Mouse (Mus musculus): ENCODE results near the gene Rbms3. TPM values are rescaled to one million over a fixed set of nuclear protein-coding genes. Genes with fewer than 3 reads are reported as not detected.

The Rbms3 gene
- total and polyA plus RNA-seq, 2 experiments from 2014 or later, result 56.3 to 77.9 TPM

DNA sequence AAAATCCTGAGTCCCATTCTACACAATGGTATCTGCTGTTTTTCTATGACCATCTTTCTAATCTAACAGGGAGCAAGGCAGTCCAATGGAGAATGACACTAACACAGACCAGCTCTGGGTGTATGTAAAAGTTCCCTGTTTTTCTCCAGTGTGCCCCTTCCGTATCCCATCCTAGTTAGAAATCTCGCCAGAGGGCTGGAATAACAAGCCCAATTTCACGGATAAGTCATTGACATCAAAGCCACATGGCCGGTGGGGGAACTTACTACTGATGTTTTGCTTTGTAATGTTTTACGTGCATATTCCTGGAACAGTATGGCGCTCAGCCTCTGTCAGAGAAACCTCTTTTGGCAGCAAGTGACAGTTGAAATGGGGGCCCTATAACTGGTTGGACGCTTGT, 449.1 kb downstream of the Rbms3 start:
- ATAC-seq (no peak), DNase-seq (ENCODE audit: low spot score) (no peak)
- H3K4me2 ChIP-seq (ENCODE audit: low read depth, low read length), result no peak overlapping the region
- no peak overlapping the region for H3K27ac ChIP-seq
- WGBS, result 64% methylated on average over 7 of the region's 7 CpGs
- no peak overlapping the region for H3K9ac ChIP-seq (replicated peaks; ENCODE audit: low read length)
- no peaks in the 10 kb centered on the region for H3K4me1 ChIP-seq (ENCODE audit: insufficient read depth, low read length)
- H3K9me3 ChIP-seq (ENCODE audit: low read length), result no peaks in the 10 kb centered on the region
- no peaks in the 10 kb centered on the region for H3K27me3 ChIP-seq (ENCODE audit: insufficient read depth, low read length)
- H3K4me3 ChIP-seq (ENCODE audit: low read length), result no peak overlapping the region
- H3K36me3 ChIP-seq (ENCODE audit: insufficient read depth, low read length), result no peaks in the 10 kb centered on the region
- no peak for TF ChIP-seq CTCF (IDR thresholded peaks at IDR 0.05; ENCODE audit: low read depth)

DNA sequence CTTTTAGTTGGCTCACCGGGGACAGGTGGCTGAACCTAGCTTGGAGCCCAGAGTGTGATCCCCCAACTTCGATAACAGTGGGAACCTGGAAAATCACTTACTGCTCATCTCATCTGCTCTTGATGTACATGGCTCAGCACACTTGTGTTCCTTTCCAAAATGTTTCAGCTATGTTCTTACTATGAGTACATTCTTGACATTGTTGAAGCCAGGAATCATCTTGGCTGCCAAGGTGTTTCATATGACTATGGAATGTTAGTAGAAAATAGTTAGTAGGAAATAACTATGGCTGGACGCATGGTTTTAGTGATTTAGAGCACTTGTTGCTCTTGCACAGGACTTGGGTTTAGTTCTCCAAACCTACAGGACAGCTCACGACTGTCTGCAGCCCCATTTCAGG, 451.3 kb downstream of the Rbms3 start:
- no peak for ATAC-seq
- H3K27me3 ChIP-seq (ENCODE audit: insufficient read depth, low read length), result no peaks in the 10 kb centered on the region
- H3K4me1 ChIP-seq (ENCODE audit: insufficient read depth, low read length), result no peaks in the 10 kb centered on the region
- WGBS, result 95% methylated on average over 4 of the region's 4 CpGs
- no peak overlapping the region for H3K4me2 ChIP-seq (ENCODE audit: low read depth, low read length)
- no peak overlapping the region for H3K9ac ChIP-seq (replicated peaks; ENCODE audit: low read length)
- no peak overlapping the region for H3K4me3 ChIP-seq (ENCODE audit: low read length)
- no peak overlapping the region for H3K27ac ChIP-seq
- no peaks in the 10 kb centered on the region for H3K36me3 ChIP-seq (ENCODE audit: insufficient read depth, low read length)
- DNase-seq (ENCODE audit: low spot score), result no peak
- H3K9me3 ChIP-seq (ENCODE audit: low read length), result no peaks in the 10 kb centered on the region
- no peak for TF ChIP-seq CTCF (IDR thresholded peaks at IDR 0.05; ENCODE audit: low read depth)

DNA sequence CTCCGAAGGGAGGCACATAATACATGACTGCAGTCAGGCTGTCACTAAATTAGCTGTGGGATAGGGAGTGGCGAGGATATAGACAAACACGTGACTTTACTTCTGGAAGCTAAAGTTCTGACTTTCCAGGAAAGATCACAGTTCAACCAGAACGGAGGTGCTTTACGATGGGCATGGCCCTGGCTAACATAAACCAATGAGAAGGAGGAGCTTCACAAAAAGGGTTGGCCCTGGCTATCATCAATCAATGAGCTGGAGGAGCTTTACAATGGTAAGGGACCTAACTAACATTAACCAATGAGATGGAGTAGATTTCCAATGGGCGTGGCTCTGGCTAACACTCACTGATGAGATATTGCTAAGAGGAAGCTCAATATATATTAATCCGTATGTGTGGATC, 457.2 kb downstream of the Rbms3 start:
- Histone ChIP-seq H3K4me2 (ENCODE audit: low read depth, low read length) (no peak overlapping the region), H3K27ac (no peak overlapping the region), H3K27me3 (ENCODE audit: insufficient read depth, low read length) (no peaks in the 10 kb centered on the region), H3K9me3 (ENCODE audit: low read length) (no peaks in the 10 kb centered on the region), H3K9ac (replicated peaks; ENCODE audit: low read length) (no peak overlapping the region), H3K36me3 (ENCODE audit: insufficient read depth, low read length) (no peaks in the 10 kb centered on the region), H3K4me3 (ENCODE audit: low read length) (no peak overlapping the region), H3K4me1 (ENCODE audit: insufficient read depth, low read length) (no peaks in the 10 kb centered on the region)
- DNase-seq (ENCODE audit: low spot score) (no peak), ATAC-seq (no peak)
- no peak for TF ChIP-seq CTCF (IDR thresholded peaks at IDR 0.05; ENCODE audit: low read depth)
- 89% methylated on average over 7 of the region's 7 CpGs for WGBS

DNA sequence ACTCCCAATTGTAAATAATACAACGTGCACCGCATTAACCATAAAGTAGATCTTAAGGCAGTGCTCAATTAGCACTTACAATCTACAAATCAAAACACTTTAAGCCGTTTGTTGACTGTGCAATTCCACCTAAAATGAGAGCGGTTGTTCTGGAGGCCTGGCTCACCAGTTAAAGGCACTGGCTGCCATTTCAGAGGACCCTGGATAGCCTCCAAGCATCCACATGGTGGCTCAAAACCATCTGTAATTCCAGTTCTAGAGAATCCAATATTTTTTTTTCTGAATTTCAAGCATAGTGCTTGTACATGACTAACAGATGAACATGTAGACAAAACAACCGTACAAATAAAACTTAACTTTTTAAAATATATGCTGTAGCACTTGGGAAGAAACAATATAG, 460.5 kb downstream of the Rbms3 start:
- DNase-seq (ENCODE audit: low spot score) (no peak), ATAC-seq (no peak)
- Histone ChIP-seq H3K4me3 (ENCODE audit: low read length) (no peak overlapping the region), H3K4me2 (ENCODE audit: low read depth, low read length) (no peak overlapping the region), H3K27ac (no peak overlapping the region), H3K9ac (replicated peaks; ENCODE audit: low read length) (no peak overlapping the region), H3K9me3 (ENCODE audit: low read length) (no peaks in the 10 kb centered on the region), H3K4me1 (ENCODE audit: insufficient read depth, low read length) (no peaks in the 10 kb centered on the region), H3K36me3 (ENCODE audit: insufficient read depth, low read length) (no peaks in the 10 kb centered on the region), H3K27me3 (ENCODE audit: insufficient read depth, low read length) (no peaks in the 10 kb centered on the region)
- 91% methylated on average over 5 of the region's 5 CpGs for WGBS
- no peak for TF ChIP-seq CTCF (IDR thresholded peaks at IDR 0.05; ENCODE audit: low read depth)

DNA sequence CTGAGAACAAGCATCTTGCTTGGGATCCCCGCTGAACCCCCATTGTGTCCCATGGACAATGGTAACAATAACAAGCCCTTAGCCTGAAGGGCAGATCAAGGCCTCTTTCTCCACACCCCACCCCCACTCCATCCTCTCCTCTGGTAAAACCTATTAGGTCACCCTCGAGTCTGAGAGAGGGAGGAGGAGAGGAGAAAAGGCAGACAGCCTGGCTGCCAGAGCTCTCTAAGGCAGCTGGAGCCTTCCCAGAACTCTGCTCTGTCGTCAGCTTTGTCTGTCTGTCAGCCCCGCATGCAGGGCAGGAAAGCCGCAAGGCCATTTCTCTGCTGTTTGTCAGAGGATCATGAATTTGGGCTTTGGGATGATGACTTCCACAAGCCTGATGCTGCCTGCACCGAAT, 466.6 kb downstream of the Rbms3 start:
- Histone ChIP-seq H3K4me3 (ENCODE audit: low read length) (no peak overlapping the region), H3K9me3 (ENCODE audit: low read length) (no peaks in the 10 kb centered on the region), H3K27me3 (ENCODE audit: insufficient read depth, low read length) (no peaks in the 10 kb centered on the region), H3K36me3 (ENCODE audit: insufficient read depth, low read length) (no peaks in the 10 kb centered on the region), H3K27ac (no peak overlapping the region; the same call in 1 of the 2 replicates), H3K9ac (replicated peaks; ENCODE audit: low read length) (0 out of 2 replicates have a peak overlapping the region, but pooled peaks have one; percentile 28), H3K4me1 (ENCODE audit: insufficient read depth, low read length) (peaks cover 10% of the 10 kb centered on the region; the same call in 1 of the 2 replicates), H3K4me2 (ENCODE audit: low read depth, low read length) (0 out of 2 replicates have a peak overlapping the region, but pooled peaks have one; percentile 1)
- ATAC-seq, result peak; percentile 38; the same call in 1 of the 2 replicates
- no peak for TF ChIP-seq CTCF (IDR thresholded peaks at IDR 0.05; ENCODE audit: low read depth)
- DNase-seq (ENCODE audit: low spot score), result peak; percentile 30
- 19% methylated on average over 6 of the region's 6 CpGs for WGBS

DNA sequence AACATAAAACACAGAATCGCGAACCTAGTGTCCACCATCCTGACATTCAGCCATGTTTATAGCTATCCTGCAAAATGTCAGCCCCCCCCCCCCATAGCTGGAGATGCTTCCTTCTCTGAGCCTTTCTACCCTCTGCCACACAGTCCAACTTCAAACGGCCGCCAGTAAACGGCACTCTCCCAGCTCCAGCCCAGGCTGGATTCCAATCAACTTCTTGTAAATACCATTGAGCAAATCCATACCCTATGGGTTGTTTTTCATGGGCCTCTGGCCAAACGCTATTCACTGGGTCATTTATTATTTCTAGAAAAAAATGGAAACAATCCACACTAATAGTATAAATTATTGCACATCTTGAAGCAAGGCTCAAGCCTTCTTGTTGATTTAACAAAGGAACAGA, 468.6 kb downstream of the Rbms3 start:
- no peaks in the 10 kb centered on the region for H3K27me3 ChIP-seq (ENCODE audit: insufficient read depth, low read length)
- H3K9ac ChIP-seq (replicated peaks; ENCODE audit: low read length), result no peak overlapping the region
- 65% methylated on average over 6 of the region's 6 CpGs for WGBS
- H3K36me3 ChIP-seq (ENCODE audit: insufficient read depth, low read length), result no peaks in the 10 kb centered on the region
- no peak for ATAC-seq
- H3K4me3 ChIP-seq (ENCODE audit: low read length), result no peak overlapping the region
- H3K27ac ChIP-seq, result no peak overlapping the region
- H3K4me2 ChIP-seq (ENCODE audit: low read depth, low read length), result no peak overlapping the region
- DNase-seq (ENCODE audit: low spot score), result no peak
- TF ChIP-seq CTCF (IDR thresholded peaks at IDR 0.05; ENCODE audit: low read depth), result no peak
- H3K9me3 ChIP-seq (ENCODE audit: low read length), result no peaks in the 10 kb centered on the region
- peaks cover 10% of the 10 kb centered on the region; the same call in 1 of the 2 replicates for H3K4me1 ChIP-seq (ENCODE audit: insufficient read depth, low read length)

DNA sequence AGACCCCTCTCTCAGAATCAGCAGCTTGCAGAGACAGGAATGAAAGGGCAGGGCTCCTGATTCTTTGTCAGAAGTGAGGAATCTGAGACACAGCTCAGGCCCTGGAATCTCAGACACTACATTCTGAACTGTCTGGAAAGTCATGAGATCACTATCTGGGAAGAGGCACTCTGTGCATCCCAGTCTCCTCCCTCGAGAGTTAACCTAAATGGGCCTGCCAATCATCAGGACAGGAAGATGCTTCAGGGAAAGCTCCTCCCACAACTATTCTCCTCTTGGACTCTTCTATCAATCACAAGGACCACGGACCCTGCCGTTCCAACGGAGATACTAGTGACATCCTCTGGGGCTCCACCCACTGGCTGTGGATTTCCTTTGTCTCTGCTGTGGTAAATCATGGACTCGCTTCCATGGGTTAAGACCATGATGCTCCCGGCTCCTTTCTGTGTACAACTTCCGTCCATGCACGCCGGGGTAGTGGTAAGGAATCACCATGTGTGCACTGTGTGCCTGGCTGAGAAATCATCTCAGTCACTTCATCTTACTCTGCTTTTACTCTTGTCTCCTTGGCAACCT, 473.3 kb downstream of the Rbms3 start:
- Histone ChIP-seq H3K9me3 (ENCODE audit: low read length) (no peaks in the 10 kb centered on the region), H3K27me3 (ENCODE audit: insufficient read depth, low read length) (no peaks in the 10 kb centered on the region), H3K27ac (no peak overlapping the region), H3K4me1 (ENCODE audit: insufficient read depth, low read length) (no peaks in the 10 kb centered on the region), H3K4me2 (ENCODE audit: low read depth, low read length) (no peak overlapping the region), H3K9ac (replicated peaks; ENCODE audit: low read length) (no peak overlapping the region), H3K36me3 (ENCODE audit: insufficient read depth, low read length) (no peaks in the 10 kb centered on the region), H3K4me3 (ENCODE audit: low read length) (no peak overlapping the region)
- ATAC-seq (no peak), DNase-seq (ENCODE audit: low spot score) (no peak)
- no peak for TF ChIP-seq CTCF (IDR thresholded peaks at IDR 0.05; ENCODE audit: low read depth)
- WGBS, result 59% methylated on average over 9 of the region's 9 CpGs
